8 mouse cellular contexts compared by ENCODE assay signal in genomic region chr3:81036151-81036553, GRCm38 (mm10). TPM values are rescaled to one million over a fixed set of nuclear protein-coding genes. Genes with fewer than 3 reads are reported as not detected.
DNase-seq lines count a peak whose midpoint lies in the region; ATAC-seq lines count a peak whose summit lies in the region.

Gene Pdgfc (plus strand): TSS chr3:81036416.

- DNase-seq in adrenal gland, postnatal 10 days: peak; percentile 24
- no peak for DNase-seq in adrenal gland, postnatal 14 days
- no peak for DNase-seq in lung, adult 18-20 months
- DNase-seq in cerebellum, postnatal 4 days (ENCODE audit: low spot score in 2 of 2): no peak
- no peak for DNase-seq in layer of hippocampus, postnatal 10 days (ENCODE audit: low spot score in 2 of 2)

- 2% methylated on average over 12 of the region's 17 CpGs for WGBS in lung, embryonic 16.5 days
- WGBS in intestine, embryonic 15.5 days: 3% methylated on average over 13 of the region's 17 CpGs
- 1% methylated on average over 14 of the region's 17 CpGs for WGBS in neural tube, embryonic 13.5 days

- no peaks in the 10 kb centered on the region for H3K9me3 ChIP-seq in lung, embryonic 16.5 days (ENCODE audit: control insufficient read depth, low read length)
- no peaks in the 10 kb centered on the region for H3K9me3 ChIP-seq in intestine, embryonic 15.5 days
- no peaks in the 10 kb centered on the region for H3K9me3 ChIP-seq in neural tube, embryonic 13.5 days

- H3K27ac ChIP-seq in lung, embryonic 16.5 days (ENCODE audit: low read length): peak within 1 kb of the TSS; percentile 91
- H3K27ac ChIP-seq in intestine, embryonic 15.5 days: peak within 1 kb of the TSS; percentile 87
- H3K27ac ChIP-seq in neural tube, embryonic 13.5 days (replicated peaks): peak within 1 kb of the TSS; percentile 68

- no peaks in the 10 kb centered on the region; the same call in 1 of the 2 replicates for H3K27me3 ChIP-seq in lung, embryonic 16.5 days (ENCODE audit: control insufficient read depth, insufficient read depth, low read depth, low read length)
- no peaks in the 10 kb centered on the region for H3K27me3 ChIP-seq in intestine, embryonic 15.5 days (replicated peaks)
- no peaks in the 10 kb centered on the region; the same call in 1 of the 2 replicates for H3K27me3 ChIP-seq in neural tube, embryonic 13.5 days

- peaks cover 5% of the 10 kb centered on the region; the same call in 1 of the 2 replicates for H3K4me1 ChIP-seq in lung, embryonic 16.5 days (replicated peaks; ENCODE audit: control insufficient read depth, insufficient read depth, low read length)
- 0 out of 2 replicates have a peak, but pooled peaks cover 5% of the 10 kb centered on the region for H3K4me1 ChIP-seq in intestine, embryonic 15.5 days (replicated peaks)
- H3K4me1 ChIP-seq in neural tube, embryonic 13.5 days (replicated peaks): peaks cover 28% of the 10 kb centered on the region

- peak; percentile 67 for ATAC-seq in lung, embryonic 16.5 days (ENCODE audit: low read depth)
- peak; percentile 66; the same call in 1 of the 2 replicates for ATAC-seq in intestine, embryonic 15.5 days
- ATAC-seq in neural tube, embryonic 13.5 days (ENCODE audit: low read depth): peak; percentile 78; the same call in 1 of the 2 replicates

- peak within 1 kb of the TSS; percentile 82 for H3K9ac ChIP-seq in lung, embryonic 16.5 days (ENCODE audit: low read length)
- H3K9ac ChIP-seq in intestine, embryonic 15.5 days: peak within 1 kb of the TSS; percentile 82
- peak within 1 kb of the TSS; percentile 78 for H3K9ac ChIP-seq in neural tube, embryonic 13.5 days

- H3K36me3 ChIP-seq in lung, embryonic 16.5 days (ENCODE audit: control insufficient read depth, insufficient read depth, low read length): no peaks in the 10 kb centered on the region
- H3K36me3 ChIP-seq in intestine, embryonic 15.5 days: no peaks in the 10 kb centered on the region
- no peaks in the 10 kb centered on the region for H3K36me3 ChIP-seq in neural tube, embryonic 13.5 days

- H3K4me2 ChIP-seq in lung, embryonic 16.5 days (ENCODE audit: low read depth, low read length): peak within 1 kb of the TSS; percentile 93
- H3K4me2 ChIP-seq in intestine, embryonic 15.5 days (replicated peaks): peak within 1 kb of the TSS; percentile 93
- peak within 1 kb of the TSS; percentile 96 for H3K4me2 ChIP-seq in neural tube, embryonic 13.5 days

- H3K4me3 ChIP-seq in lung, embryonic 16.5 days (ENCODE audit: low read length): peak within 1 kb of the TSS; percentile 74
- H3K4me3 ChIP-seq in intestine, embryonic 15.5 days (replicated peaks): peak within 1 kb of the TSS; percentile 84
- peak within 1 kb of the TSS; percentile 79 for H3K4me3 ChIP-seq in neural tube, embryonic 13.5 days

RNA-seq across cellular contexts. Expression of gene Pdgfc, which starts in this region (rescaled TPM):
- total RNA-seq in adrenal gland, postnatal 10 days (2021): 10 to 100 TPM; 10.4 to 11.3 TPM
- 9.1 and 11.4 TPM in 2 replicates for total RNA-seq in adrenal gland, postnatal 14 days (2021)
- 9.0 and 10.8 TPM in 2 replicates for polyA plus RNA-seq in lung, embryonic 16.5 days (2015; fragmentation: Nextera tagmentation; extraction: Ambion mirVana)
- polyA plus RNA-seq in intestine, embryonic 15.5 days (2015; fragmentation: Nextera tagmentation; extraction: Ambion mirVana): 12.1 and 14.0 TPM in 2 replicates
- polyA plus RNA-seq in neural tube, embryonic 13.5 days (2015; fragmentation: Nextera tagmentation; extraction: Ambion mirVana): 4.1 and 5.4 TPM in 2 replicates
- total RNA-seq in layer of hippocampus, postnatal 10 days (2021): 1 to 10 TPM; 5.5 to 5.6 TPM
